Mouse (Mus musculus): ENCODE results near the gene Isoc2a. TPM values are rescaled to one million over a fixed set of nuclear protein-coding genes. Genes with fewer than 3 reads are reported as not detected.

The Isoc2a gene
- polyA plus RNA-seq, 1 experiment from 2014 or later = 1.5 TPM

- WGBS = 2% methylated on average over 33 of the region's 34 CpGs
- H3K4me2 ChIP-seq (ENCODE audit: low read length) = peak overlapping the region; percentile 63
- H3K36me3 ChIP-seq (ENCODE audit: control insufficient read depth, insufficient read depth, low read length) = no peaks in the 10 kb centered on the region
- H3K4me1 ChIP-seq (ENCODE audit: control insufficient read depth in 2 of 2, insufficient read depth in 2 of 2, low read length in 2 of 2) = peaks cover 2 to 14% of the 10 kb centered on the region in 2 experiments; a peak in 2 of 4 replicates
- peak overlapping the region; percentile 6 to 30; a peak in 3 of 4 replicates for H3K4me3 ChIP-seq (ENCODE audit: control insufficient read depth in 1 of 2, insufficient read depth in 1 of 2, low read depth in 1 of 2, low read length in 2 of 2)
- ATAC-seq (ENCODE audit: insufficient number of reproducible peaks, insufficient read depth, low FRiP score, low read depth) = peak; percentile 5; the same call in 1 of the 2 replicates
- H3K27me3 ChIP-seq (ENCODE audit: control insufficient read depth, insufficient read depth, low read length) = peaks cover 67% of the 10 kb centered on the region
- no peak overlapping the region for H3K9ac ChIP-seq (ENCODE audit: low read length)
- H3K27ac ChIP-seq (replicated peaks in 1 of 2; ENCODE audit: control insufficient read depth in 1 of 2, insufficient read depth in 1 of 2, low read depth in 2 of 2, low read length in 2 of 2) = no peak overlapping the region
- H3K9me3 ChIP-seq (ENCODE audit: control insufficient read depth, low read length) = no peaks in the 10 kb centered on the region
Observed at GRCm38 (mm10) chr7:4843604-4844244, 33.2 kb upstream of the Isoc2a start.

GRCm38 (mm10) chr7:4844245-4844916 is 32.6 kb upstream of the Isoc2a start, which contains the start of gene Shisa7:
Gene Shisa7, minus strand, starts transcription at chr7:4844696.
- no peak within 1 kb of the TSS; the same call in 1 of the 2 replicates for H3K9ac ChIP-seq (ENCODE audit: low read length)
- peak within 1 kb of the TSS; percentile 18 to 30; a peak in 3 of 4 replicates for H3K4me3 ChIP-seq (ENCODE audit: control insufficient read depth in 1 of 2, insufficient read depth in 1 of 2, low read depth in 1 of 2, low read length in 2 of 2)
- H3K27ac ChIP-seq (replicated peaks in 1 of 2; ENCODE audit: control insufficient read depth in 1 of 2, insufficient read depth in 1 of 2, low read depth in 2 of 2, low read length in 2 of 2) = no peak within 1 kb of the TSS
- ATAC-seq (ENCODE audit: insufficient number of reproducible peaks, insufficient read depth, low FRiP score, low read depth) = no peak
- H3K4me1 ChIP-seq (ENCODE audit: control insufficient read depth in 2 of 2, insufficient read depth in 2 of 2, low read length in 2 of 2) = peaks cover 2 to 14% of the 10 kb centered on the region in 2 experiments; a peak in 2 of 4 replicates
- 1% methylated on average over 41 of the region's 41 CpGs for WGBS
- H3K36me3 ChIP-seq (ENCODE audit: control insufficient read depth, insufficient read depth, low read length) = no peaks in the 10 kb centered on the region
- no peaks in the 10 kb centered on the region for H3K9me3 ChIP-seq (ENCODE audit: control insufficient read depth, low read length)
- H3K27me3 ChIP-seq (ENCODE audit: control insufficient read depth, insufficient read depth, low read length) = peaks cover 61% of the 10 kb centered on the region
- H3K4me2 ChIP-seq (ENCODE audit: low read length) = peak within 1 kb of the TSS; percentile 63

GRCm38 (mm10) chr7:4844917-4845309 is 32.0 kb upstream of the Isoc2a start:
- no peak for ATAC-seq (ENCODE audit: insufficient number of reproducible peaks, insufficient read depth, low FRiP score, low read depth)
- H3K4me3 ChIP-seq (ENCODE audit: control insufficient read depth in 1 of 2, insufficient read depth in 1 of 2, low read depth in 1 of 2, low read length in 2 of 2) = peak overlapping the region; percentile 18 to 30; a peak in 3 of 4 replicates
- no peaks in the 10 kb centered on the region for H3K36me3 ChIP-seq (ENCODE audit: control insufficient read depth, insufficient read depth, low read length)
- H3K9me3 ChIP-seq (ENCODE audit: control insufficient read depth, low read length) = no peaks in the 10 kb centered on the region
- H3K27ac ChIP-seq (replicated peaks in 1 of 2; ENCODE audit: control insufficient read depth in 1 of 2, insufficient read depth in 1 of 2, low read depth in 2 of 2, low read length in 2 of 2) = no peak overlapping the region
- H3K4me1 ChIP-seq (ENCODE audit: control insufficient read depth in 2 of 2, insufficient read depth in 2 of 2, low read length in 2 of 2) = peaks cover 2 to 14% of the 10 kb centered on the region in 2 experiments; a peak in 2 of 4 replicates
- peak overlapping the region; percentile 63 for H3K4me2 ChIP-seq (ENCODE audit: low read length)
- WGBS = 4% methylated on average over 13 of the region's 13 CpGs
- H3K9ac ChIP-seq (ENCODE audit: low read length) = no peak overlapping the region; the same call in 1 of the 2 replicates
- H3K27me3 ChIP-seq (ENCODE audit: control insufficient read depth, insufficient read depth, low read length) = peaks cover 61% of the 10 kb centered on the region

GRCm38 (mm10) chr7:4849372-4849771 is 27.6 kb upstream of the Isoc2a start:
- H3K36me3 ChIP-seq (ENCODE audit: control insufficient read depth, insufficient read depth, low read length) = no peaks in the 10 kb centered on the region
- H3K4me1 ChIP-seq (ENCODE audit: control insufficient read depth in 2 of 2, insufficient read depth in 2 of 2, low read length in 2 of 2) = peaks cover 0 to 3% of the 10 kb centered on the region in 2 experiments; a peak in 2 of 4 replicates
- H3K9me3 ChIP-seq (ENCODE audit: control insufficient read depth, low read length) = no peaks in the 10 kb centered on the region
- no peak overlapping the region for H3K4me3 ChIP-seq (ENCODE audit: control insufficient read depth in 1 of 2, insufficient read depth in 1 of 2, low read depth in 1 of 2, low read length in 2 of 2)
- no peak overlapping the region for H3K27ac ChIP-seq (replicated peaks in 1 of 2; ENCODE audit: control insufficient read depth in 1 of 2, insufficient read depth in 1 of 2, low read depth in 2 of 2, low read length in 2 of 2)
- no peak overlapping the region for H3K9ac ChIP-seq (ENCODE audit: low read length)
- WGBS = 40% methylated on average over 9 of the region's 9 CpGs
- ATAC-seq (ENCODE audit: insufficient number of reproducible peaks, insufficient read depth, low FRiP score, low read depth) = no peak
- H3K27me3 ChIP-seq (ENCODE audit: control insufficient read depth, insufficient read depth, low read length) = peaks cover 23% of the 10 kb centered on the region
- H3K4me2 ChIP-seq (ENCODE audit: low read length) = no peak overlapping the region

GRCm38 (mm10) chr7:4850621-4851314 is 26.2 kb upstream of the Isoc2a start:
- WGBS = 76% methylated on average over 11 of the region's 11 CpGs

GRCm38 (mm10) chr7:4851315-4851688 is 25.7 kb upstream of the Isoc2a start:
- WGBS = 66% methylated on average over 8 of the region's 8 CpGs
- Histone ChIP-seq H3K4me2 (ENCODE audit: low read length) (no peak overlapping the region), H3K9ac (ENCODE audit: low read length) (no peak overlapping the region), H3K27ac (replicated peaks in 1 of 2; ENCODE audit: control insufficient read depth in 1 of 2, insufficient read depth in 1 of 2, low read depth in 2 of 2, low read length in 2 of 2) (no peak overlapping the region), H3K4me1 (ENCODE audit: control insufficient read depth in 2 of 2, insufficient read depth in 2 of 2, low read length in 2 of 2) (no peaks in the 10 kb centered on the region), H3K4me3 (ENCODE audit: control insufficient read depth in 1 of 2, insufficient read depth in 1 of 2, low read depth in 1 of 2, low read length in 2 of 2) (no peak overlapping the region), H3K27me3 (ENCODE audit: control insufficient read depth, insufficient read depth, low read length) (peaks cover 5% of the 10 kb centered on the region; the same call in 1 of the 2 replicates), H3K36me3 (ENCODE audit: control insufficient read depth, insufficient read depth, low read length) (no peaks in the 10 kb centered on the region), H3K9me3 (ENCODE audit: control insufficient read depth, low read length) (no peaks in the 10 kb centered on the region)
- ATAC-seq (ENCODE audit: insufficient number of reproducible peaks, insufficient read depth, low FRiP score, low read depth) = no peak

More at GRCm38 (mm10) chr7:4850621-4851314, 26.2 kb upstream of the Isoc2a start:
- Histone ChIP-seq H3K27ac (replicated peaks in 1 of 2; ENCODE audit: control insufficient read depth in 1 of 2, insufficient read depth in 1 of 2, low read depth in 2 of 2, low read length in 2 of 2) (no peak overlapping the region), H3K4me1 (ENCODE audit: control insufficient read depth in 2 of 2, insufficient read depth in 2 of 2, low read length in 2 of 2) (no peaks in the 10 kb centered on the region), H3K9me3 (ENCODE audit: control insufficient read depth, low read length) (no peaks in the 10 kb centered on the region), H3K4me3 (ENCODE audit: control insufficient read depth in 1 of 2, insufficient read depth in 1 of 2, low read depth in 1 of 2, low read length in 2 of 2) (no peak overlapping the region), H3K36me3 (ENCODE audit: control insufficient read depth, insufficient read depth, low read length) (no peaks in the 10 kb centered on the region), H3K27me3 (ENCODE audit: control insufficient read depth, insufficient read depth, low read length) (peaks cover 9% of the 10 kb centered on the region), H3K9ac (ENCODE audit: low read length) (no peak overlapping the region), H3K4me2 (ENCODE audit: low read length) (no peak overlapping the region)
- no peak for ATAC-seq (ENCODE audit: insufficient number of reproducible peaks, insufficient read depth, low FRiP score, low read depth)

- no peaks in the 10 kb centered on the region; the same call in 1 of the 2 replicates for H3K27me3 ChIP-seq (ENCODE audit: control insufficient read depth, insufficient read depth, low read length)
- H3K4me2 ChIP-seq (ENCODE audit: low read length) = no peak overlapping the region
- no peak overlapping the region for H3K27ac ChIP-seq (replicated peaks in 1 of 2; ENCODE audit: control insufficient read depth in 1 of 2, insufficient read depth in 1 of 2, low read depth in 2 of 2, low read length in 2 of 2)
- no peak for ATAC-seq (ENCODE audit: insufficient number of reproducible peaks, insufficient read depth, low FRiP score, low read depth)
- H3K4me1 ChIP-seq (ENCODE audit: control insufficient read depth in 2 of 2, insufficient read depth in 2 of 2, low read length in 2 of 2) = no peaks in the 10 kb centered on the region
- no peak overlapping the region for H3K4me3 ChIP-seq (ENCODE audit: control insufficient read depth in 1 of 2, insufficient read depth in 1 of 2, low read depth in 1 of 2, low read length in 2 of 2)
- no peak overlapping the region for H3K9ac ChIP-seq (ENCODE audit: low read length)
- no peaks in the 10 kb centered on the region for H3K9me3 ChIP-seq (ENCODE audit: control insufficient read depth, low read length)
- WGBS = 65% methylated on average over 3 of the region's 3 CpGs
- H3K36me3 ChIP-seq (ENCODE audit: control insufficient read depth, insufficient read depth, low read length) = no peaks in the 10 kb centered on the region
Observed at GRCm38 (mm10) chr7:4853613-4854012, 23.3 kb upstream of the Isoc2a start.
